Mouse (Mus musculus) cerebellum, postnatal 36 days (tissue): ENCODE data around the gene Cdkal1.

ENCODE experiments used
- DNase-seq, 2 experiments: peaks; one replicate each; pipeline ENCODE4 v3.0.0; 2021 to 2022; ENCODE audit warnings: mixed read lengths in 2 of 2

Gene Cdkal1

DNA sequence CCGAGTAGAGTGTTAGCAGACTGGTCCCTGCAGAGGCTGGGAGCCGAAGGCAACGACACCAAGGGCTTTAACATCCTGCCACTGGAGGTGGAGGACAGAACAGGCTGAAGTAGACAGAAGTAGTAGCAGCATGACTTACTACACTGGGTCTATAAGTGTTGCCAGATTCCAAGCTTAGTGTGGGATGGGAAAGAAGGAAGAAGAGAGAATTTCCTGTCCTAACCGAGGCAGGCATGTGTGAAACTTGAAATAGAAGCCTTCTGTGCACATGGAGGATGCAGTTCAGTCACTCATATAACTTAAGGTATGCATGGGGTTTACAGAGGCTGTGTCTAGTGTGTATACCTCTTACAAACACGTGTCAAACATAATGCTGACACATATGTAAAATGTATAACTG, 465.4 kb downstream of the Cdkal1 start:
- DNase-seq, result no peak

DNA sequence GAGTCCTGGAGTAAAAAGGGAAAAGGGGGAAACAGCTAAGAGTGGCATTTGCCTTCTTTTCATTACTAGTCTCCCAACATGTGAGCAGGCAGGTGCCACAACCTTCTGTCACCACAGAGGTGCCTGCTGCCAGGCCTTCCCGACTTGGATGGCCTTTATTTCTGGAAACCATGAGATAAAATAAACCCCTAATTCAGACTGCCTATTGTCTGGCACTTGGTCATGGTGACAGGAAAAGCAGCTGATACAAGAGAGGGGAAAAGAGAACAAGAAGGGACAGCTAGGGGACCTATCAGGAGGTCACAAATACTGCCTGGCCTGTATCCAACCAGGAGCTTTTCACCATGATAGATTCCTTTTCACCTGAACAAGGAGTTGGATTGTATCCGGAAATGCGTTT, 466.6 kb downstream of the Cdkal1 start:
- no peak for DNase-seq

DNA sequence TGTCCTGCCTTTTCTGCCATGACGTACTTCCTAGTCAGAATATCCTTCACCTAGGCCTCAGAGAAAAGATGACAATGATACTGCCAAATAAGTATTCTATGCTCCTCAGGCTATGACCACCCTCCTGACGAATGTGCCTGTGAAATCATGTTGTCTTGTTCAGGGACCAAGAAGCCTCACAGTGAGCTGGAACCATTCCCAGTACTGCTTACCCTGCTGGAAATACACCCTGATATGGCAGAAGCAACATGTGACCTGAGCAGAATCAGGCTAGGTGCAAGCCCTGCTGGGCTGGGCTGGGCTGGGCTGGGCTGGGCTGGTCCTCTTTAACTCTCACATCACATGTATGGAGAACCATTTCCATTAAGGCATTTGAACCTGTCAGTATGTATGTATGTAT, 477.9 kb downstream of the Cdkal1 start:
- DNase-seq, result no peak

DNA sequence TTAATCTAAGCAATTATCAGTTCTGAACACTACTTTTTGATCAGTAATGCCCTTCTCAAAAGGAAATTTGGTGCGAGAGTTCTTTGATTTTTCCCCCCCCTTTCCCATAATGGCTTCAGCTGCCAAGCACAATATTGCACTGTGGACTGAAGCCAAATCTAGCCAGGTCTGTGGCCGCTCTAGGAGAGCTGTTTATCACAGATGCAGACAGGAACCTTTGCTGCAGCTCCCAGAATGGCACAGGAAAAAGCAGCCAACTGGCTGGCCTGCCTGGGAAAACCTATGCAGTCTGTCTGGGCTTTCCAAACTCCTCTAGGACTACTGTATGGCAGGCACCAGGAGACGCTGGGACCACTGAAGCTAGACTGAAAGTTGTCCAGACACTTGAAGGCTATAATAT, 483.6 kb downstream of the Cdkal1 start:
- DNase-seq, result peak; percentile 46 to 49

DNA sequence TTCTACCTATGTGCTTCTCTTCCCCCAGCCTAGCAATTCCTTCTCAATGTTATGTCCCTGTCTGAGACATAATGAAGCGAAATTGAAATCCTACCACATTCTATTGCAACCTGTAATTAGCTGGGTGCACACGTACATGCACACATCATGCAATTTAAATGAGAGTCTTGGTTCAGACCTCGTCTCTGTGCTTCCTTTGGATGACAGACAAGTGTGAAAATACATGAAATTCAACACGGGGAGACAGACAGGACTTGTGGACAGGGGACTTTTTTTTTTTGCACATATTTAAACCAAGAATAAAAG, 484.1 kb downstream of the Cdkal1 start:
- no peak for DNase-seq

DNA sequence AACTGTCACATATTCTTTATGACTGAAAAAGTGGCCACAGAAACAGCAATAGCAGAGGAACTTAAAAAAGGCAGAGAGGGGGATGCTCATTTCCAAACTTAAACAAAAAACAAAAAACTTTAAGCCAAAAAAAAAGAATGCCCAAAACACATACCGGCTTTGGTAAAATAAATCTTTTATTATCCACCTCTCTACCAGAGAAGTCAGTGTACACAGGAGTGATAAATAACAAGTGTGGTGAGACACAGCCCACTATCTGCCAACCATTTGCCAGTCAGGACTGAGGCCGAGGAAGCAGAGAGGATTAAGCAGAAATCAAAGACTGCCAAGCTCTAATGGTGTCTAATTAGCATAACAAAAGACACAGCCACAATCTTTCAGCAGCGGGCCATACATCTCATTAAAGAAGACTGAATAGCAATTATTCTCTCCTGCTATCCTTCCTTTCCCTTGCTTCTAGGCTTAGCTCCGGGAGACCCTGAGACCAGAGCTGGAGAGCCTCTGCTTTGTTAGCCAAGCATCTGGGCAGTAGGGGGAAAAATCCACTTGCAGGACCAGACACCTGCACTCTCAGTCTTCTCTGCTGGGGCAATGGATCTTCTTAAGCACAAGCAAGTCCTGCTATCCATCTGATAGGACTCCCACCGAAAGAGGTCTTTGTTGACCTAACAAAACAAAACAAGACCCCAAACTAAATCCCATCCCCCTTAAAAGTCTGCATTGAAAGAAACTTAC, 484.6 kb downstream of the Cdkal1 start:
- DNase-seq, result no peak

DNA sequence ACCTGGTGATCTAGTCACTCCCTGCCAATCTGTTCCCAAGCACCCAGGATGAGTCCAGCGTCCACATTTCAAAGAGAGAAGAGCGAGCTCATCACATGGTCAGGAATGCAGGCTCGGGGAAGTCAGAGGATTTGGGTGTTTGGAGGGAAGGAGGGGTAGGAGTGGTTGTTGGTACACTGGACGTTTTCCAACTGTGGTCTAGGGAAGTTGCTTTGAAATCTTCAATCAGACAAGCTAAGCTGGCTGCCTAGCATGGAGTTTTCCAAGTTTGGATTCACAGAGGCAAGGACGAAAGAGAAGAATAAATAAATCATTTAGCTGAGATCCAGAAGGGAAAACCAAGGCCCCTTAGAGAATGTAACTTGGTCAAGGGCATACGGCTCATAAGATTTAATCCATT, 486.7 kb downstream of the Cdkal1 start:
- no peak for DNase-seq

DNA sequence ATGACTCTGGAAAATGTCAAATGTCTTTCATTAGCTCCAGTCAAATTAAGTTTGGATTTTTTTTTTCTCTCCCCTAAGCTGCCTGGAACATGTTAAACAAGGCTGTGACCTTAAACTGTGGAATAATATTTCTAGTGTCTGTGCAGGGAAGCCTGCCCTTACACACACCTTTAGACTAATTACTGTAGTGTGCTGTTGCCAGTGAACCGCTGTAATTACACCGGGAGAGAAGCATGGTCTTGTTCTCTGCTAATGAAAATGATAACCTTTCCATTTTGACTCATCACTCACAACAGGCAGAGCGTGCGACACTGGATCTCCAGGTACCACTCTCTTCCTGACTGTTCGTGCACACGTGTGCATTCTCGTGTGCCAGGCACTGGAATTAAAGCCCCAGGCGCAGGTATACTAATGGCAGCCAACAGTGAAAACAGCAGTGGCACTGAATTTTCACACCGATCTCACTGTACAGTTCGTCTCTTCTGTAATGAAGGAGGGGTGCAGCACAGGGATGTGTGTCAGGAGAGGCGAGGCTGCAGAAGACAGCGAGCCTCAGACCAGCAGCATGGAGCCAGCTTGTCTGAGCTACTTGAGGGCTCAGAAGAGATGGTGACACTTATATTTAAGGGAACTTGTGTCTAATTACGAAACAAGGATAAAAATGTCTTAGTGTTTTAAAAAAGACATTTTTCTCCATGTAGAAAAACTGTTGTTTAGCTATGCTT, 490.4 kb downstream of the Cdkal1 start:
- DNase-seq, result no peak

DNA sequence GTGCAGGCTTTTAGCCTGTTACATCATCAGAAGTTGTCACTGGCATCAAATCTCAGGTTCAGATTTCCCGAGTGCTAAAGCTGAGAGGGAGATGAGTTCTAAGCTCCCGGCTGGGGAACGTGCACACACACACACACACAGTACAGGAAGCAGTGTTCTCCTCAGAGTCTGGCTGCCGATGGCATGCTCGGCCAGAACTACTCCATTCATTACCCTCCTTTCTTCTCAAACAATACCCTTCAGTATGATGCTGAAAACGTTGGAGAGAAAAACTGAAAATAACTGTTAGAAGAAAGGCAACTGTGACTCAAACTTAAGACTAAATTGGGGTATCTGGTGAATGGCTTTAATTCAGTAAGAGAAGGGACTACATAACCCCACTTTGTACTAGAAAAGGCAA, 491.5 kb downstream of the Cdkal1 start:
- DNase-seq, result no peak

DNA sequence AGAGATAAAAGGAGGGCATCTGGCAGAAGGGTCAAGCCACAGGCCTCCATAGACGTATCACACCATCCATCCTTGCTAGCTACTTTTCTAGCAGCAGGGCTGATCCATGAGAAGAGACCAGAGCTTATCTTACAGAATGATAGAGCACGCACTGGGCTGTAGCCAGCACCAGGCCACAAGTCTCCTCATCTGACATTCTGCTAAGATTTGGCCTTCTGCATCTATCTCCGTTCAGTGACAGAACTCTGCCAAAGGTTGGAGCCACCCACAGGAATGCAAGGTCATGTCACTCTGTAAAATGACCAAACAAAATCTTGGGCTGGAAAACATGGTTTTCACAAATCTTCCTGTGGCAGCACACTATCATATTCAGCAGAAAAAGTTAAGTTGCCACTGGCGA, 493.6 kb downstream of the Cdkal1 start:
- no peak for DNase-seq

DNA sequence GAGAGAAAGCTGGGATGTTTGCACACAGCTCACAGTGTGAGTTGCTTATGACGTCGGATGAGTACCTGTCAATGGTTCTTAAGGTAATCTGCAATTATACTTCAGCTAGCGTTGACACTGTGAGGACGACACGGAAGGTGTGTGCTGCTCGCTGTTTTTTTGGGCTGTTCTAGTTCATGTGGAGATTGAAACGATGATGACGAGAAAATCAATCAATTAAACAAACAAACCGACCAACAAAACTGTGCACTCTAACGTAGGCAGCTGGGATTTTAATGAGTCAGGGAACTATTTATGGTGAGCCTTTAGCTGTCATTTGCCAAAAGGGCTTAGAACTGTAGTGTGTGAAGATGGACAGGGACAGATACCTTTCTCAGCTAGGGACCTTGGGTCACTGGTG, 494.6 kb downstream of the Cdkal1 start:
- DNase-seq, result no peak

DNA sequence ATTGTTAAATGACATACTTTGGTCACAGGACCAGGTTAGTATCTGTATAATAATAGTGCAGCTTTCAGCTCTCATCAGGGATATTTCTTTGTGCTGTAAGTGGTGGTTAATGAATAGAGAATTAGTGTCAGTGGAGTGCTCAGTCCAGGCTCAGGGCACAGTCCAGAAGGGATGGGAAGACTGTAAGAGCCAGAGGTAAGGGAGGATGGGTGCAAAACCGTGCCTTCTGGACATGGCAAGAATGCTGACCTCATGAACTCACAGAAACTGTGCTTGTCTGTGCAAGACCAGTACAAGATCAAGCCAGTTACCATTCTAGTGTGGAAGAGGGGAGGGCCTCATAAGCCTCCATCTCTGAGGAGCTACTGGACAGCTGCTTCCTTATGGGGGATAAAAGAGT, 496.1 kb downstream of the Cdkal1 start:
- no peak for DNase-seq

DNA sequence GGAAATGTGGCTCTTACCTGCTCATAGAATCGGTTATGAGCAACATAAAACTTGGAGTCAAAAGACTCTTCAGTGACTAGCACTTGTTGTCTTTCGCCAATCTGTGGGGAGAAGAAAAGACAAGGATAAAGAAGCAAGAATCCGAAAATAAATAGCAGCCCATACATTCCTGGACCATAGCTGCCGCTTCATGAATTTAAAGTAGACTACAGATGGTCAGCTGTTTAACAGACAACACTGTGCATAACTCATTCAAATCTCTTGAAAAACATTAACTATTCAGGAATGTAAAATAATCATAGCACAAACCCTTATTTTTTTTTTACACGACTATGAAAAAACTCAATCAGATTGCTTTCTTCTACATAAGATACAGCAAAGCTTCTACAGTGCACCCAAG, 498.0 kb downstream of the Cdkal1 start:
- DNase-seq, result no peak

DNA sequence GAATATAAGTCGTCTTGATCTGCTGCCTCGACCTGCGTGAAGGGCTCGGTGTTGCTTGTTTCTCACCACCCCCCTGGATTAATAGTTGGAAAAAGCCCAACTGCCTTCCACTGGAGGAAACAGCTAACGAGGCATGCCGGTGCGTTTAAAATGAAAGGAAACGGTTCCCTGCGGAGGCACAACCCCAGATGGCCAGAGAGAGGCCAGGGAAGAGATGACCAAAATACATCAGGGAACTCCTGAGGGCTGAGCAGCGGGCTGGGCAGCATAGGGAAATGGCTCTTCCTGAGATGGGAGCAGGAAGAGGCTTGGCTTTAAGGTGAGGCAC, 499.4 kb downstream of the Cdkal1 start:
- peak; percentile 20 to 27 for DNase-seq

DNA sequence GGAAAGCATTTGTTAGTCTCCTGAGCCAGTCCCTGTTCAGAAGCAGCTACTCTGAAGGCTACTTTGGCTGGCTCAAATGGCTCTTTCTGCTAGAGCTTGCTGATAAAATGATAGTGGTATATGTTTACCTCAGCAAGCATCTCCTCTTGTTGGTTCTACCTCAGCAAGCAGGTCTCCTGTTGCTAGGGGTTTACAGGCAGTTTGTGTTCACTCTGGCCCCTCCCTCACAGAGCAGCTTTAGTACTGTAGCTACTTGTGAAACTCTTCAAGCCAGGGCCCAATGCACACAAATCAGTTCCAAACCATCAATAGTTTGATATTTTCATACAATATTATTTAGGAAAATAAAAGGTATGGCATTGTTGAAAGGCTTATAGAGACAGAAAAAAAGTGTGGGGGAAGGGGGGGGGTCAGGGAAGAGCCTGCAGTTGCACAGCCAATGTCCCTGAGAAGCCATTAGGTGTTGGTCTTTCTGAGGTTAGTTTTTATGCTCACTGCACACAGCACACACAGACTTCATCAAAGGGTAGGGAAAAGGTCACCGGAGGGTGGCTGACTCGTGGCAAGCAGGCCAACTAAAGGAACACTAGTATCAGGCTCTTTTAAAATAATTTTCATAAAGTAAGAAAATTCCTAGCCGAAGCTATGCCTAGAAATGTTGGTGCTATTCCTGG, 499.9 kb downstream of the Cdkal1 start:
- no peak for DNase-seq

DNA sequence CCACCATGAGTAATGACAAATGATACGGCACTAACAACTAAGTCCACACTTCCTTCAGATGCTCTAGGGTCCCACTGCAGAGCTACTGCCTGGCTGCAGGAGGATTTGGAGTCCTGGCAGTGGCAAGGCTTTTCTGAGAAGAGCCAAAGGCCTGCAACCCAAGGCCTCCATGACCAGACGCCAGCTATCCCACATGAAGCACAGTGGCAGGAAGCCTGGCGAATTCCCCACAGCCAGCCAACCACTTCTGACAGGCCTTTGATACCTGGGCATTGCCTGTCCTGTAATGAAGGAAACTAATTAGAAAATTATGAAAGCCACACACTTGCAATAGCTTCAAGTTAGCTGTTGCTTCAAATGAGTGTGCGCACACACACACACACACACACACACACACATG, 500.5 kb downstream of the Cdkal1 start:
- DNase-seq, result no peak

DNA sequence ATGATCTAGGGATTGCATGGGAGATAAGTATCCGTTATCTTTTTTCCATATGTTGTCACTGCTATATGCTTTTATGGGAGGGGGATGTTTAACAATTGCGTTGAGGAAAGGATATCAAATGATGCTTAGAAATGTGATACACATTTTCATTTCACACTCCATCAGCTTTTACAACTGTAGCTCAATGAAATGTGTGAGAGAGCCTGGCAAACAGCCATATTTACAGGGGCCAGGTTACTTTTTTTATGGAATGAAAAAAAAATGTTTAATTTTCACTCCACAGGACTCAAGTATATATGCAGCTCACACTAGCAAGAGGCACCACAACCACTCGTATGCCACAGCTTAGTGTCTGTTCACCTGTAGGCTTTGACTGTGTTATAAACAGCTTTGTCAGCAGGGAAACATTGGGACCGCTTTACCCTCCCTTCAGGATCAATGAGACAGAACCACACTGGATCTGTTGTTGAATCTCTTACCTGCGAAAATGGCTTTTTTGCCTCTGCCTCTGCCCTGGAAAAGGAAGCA, 501.5 kb downstream of the Cdkal1 start:
- no peak for DNase-seq

DNA sequence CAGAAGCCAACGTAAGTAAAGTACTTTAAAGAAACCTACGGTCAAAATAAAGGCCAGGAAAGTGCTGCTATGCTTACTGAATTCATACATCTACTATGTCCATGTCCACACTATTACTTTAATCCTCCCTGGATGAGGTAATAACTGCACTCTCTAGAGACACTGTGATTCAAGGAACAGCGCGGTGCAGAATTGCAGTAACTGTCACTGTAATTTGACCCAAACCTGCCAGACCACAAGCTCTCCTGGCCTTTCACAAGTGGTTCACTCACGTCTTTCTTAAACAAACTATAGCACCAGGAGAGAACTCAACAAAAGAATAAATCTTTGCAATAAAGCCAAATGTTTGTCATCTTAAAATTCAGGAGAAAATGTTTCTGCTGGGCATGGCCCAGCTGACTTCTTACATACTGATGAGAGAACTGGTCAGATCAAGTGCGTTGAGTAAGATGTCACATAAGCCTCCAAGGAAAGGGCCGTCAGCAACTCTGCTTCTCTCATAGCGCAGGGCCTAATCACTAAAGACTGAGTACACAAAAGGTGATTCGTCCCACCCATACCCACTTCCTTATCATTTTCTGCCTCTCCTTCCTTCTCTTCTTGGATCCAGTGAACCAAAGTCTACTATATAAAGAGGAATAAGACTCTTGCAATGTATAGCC, 504.3 kb downstream of the Cdkal1 start:
- DNase-seq, result no peak

DNA sequence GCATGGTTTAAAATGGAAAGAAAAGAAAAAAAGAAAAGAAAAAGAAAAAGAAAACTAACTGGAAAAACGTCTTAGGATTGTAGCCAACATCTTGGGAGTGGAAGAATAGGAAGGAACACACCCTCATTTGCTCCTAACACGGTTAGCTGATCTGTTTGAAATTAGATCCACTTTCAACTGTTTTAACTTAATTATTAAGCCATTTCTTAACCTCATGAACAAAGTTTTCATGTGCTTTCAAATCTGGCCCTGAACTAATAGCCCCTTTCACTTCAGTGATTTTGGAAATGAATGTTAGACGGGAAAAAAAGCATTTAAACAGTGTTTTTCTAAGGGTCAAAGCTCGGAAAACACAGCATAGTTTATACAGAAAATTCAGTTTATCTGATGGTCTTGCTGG, 505.5 kb downstream of the Cdkal1 start:
- no peak for DNase-seq

DNA sequence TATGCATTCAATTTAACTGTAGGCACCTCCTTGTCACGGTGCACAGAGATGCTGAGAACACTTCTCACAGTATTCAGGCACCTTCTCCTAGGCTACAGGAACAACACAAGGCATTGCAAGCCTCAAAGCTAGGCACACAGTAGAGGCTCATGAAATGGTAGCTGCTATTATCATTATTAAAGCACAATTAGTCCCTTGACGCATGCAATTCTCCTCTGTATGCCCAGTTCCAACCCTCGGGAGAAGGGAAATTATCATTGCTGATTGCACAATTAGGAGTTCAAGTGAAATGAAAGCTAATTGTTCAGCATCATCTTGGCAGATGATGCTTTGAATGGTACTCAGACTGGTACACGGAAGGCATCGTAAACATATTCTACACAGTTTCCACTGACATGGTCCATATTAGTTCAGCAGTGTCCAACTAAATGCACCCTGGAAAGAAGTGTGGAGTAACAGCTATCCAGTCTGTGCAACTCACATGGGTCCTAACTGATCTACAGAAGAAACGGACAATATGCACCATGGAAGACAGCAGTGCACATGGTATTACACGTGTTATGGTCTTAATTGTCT, 506.0 kb downstream of the Cdkal1 start:
- DNase-seq, result no peak

DNA sequence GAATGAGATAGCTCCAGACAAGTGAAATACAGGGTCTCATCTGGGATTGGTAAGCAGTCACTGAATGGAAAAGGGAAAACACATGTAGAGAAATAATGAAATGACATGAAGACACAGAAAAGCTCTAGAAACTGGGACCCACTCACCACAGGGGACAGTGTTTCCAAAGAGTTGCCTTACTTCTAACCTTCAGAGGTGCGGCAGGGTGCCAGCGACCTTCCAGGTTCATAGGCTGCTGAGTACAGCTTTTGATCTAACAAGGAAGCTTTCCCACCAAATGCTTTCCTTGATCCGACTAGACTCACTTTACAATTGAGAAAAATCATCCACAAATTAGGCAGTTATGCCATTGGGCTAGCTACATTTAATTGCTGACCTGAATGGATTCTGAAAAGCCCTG, 507.1 kb downstream of the Cdkal1 start:
- no peak for DNase-seq

DNA sequence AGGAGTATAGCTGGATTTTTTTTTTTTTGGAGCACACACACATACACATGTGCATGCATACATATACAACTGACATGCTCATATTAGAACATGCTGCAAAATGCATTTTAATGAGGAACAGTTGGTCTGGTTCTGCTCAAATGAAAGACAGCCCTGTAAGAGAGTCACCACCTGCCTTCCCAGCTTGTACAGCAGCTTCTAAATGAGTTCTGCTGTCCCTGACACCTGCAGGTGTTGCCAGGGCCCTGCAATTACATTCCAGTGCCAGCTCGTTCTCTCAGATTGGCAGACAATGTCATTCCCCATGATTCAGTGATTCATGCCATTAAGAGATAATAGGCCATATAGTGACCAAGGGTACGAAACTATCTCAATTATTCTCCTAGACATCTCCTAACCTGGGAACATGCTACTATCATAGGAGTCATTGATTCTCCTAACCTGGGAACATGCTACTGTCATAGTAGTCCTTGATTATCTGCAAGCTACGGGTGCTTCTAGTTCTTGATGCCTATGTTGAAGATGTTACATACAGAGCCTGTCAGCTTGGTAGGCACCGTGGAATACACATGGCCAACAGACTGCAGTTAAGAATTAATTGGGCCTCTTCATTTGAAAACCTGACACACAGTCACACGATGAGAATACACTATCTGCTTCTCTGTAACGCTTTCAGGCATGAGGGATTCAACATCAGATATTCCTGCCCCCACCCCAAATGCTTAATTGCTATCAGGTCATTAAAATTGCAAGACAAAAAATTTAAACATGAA, 522.6 kb downstream of the Cdkal1 start:
- peak; percentile 19 to 23 for DNase-seq

DNA sequence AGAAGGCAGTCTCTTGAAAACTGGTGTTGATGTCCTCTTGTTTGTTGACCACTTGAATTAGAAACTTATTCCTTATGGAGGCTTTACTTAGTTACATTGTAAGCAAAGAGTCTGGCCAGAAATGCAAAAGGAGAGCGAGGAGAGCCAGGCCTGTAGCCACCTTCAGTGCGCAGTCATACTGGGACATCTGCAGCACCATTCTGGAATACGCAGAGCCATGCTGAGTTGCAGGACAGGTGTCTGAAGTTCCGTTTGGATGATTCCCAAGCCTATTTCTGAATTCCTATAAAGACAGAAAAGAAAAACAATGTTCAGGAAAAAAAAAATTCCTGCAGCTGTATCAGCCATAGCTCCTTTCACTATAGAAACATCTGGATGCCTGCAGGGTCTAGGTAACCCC, 529.5 kb downstream of the Cdkal1 start:
- peak in 1 of 2 experiments; percentile 8 for DNase-seq
